Mouse (Mus musculus) embryonic fibroblast, embryonic 13.5 days (primary cell): ENCODE measurements at regions not wholly inside any gene's neighbourhood (a gene's known extent, or its start where the extent isn't known, plus 50 kb on each side); places are given as distances from the start of the nearest gene placed in this dataset.

Source experiments
- CTCF ChIP-seq: IDR thresholded peaks from 2 replicates; pipeline ENCODE4 v1.5.1; 2011; ENCODE audit warnings: mild to moderate bottlenecking, control low read depth, low read length, moderate library complexity, borderline replicate concordance; ENCODE audit not compliant: insufficient read depth
- POLR2A ChIP-seq: IDR thresholded peaks from 2 replicates; pipeline ENCODE4 v1.6.1; 2011; ENCODE audit warnings: low read depth, mild to moderate bottlenecking, control low read depth, low read length, moderate library complexity

GRCm38 (mm10) chr1:193790579-193790978, 420.5 kb upstream of the Camk1g start:
- TF ChIP-seq POLR2A (no peak), CTCF (no peak)
